Mouse (Mus musculus) megakaryocyte, embryonic 14.5 days (primary cell): ENCODE results near the gene Abhd4.

ENCODE experiments used
- FLI1 ChIP-seq: IDR thresholded peaks from 2 replicates; pipeline ENCODE4 v1.6.1; 2012; ENCODE audit warnings: low read length, inconsistent platforms, mixed read lengths
- GATA1 ChIP-seq: IDR thresholded peaks from 3 replicates; pipeline ENCODE4 v1.6.1; 2012; ENCODE audit warnings: mixed read lengths, low read length, inconsistent platforms, borderline replicate concordance

DNA sequence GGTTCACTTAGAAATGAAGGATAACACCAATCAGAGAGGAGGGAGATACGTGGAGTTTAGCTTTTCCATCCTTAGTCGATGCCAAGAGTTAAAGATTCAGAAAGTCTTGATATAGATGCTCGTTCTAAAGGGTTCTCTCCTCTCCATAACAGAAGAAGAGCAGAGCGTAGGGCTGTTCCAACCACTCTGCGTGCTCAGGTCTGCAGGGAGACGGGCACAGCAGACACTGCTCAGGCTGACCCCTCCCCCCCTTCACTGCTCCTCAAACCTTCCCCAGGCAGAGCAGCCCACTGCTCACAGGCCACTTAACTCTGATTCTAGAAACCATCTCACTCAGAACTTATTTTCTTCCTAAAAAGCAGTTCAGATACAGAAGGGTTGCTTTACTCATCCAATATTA, 45.2 kb upstream of the Abhd4 start:
- TF ChIP-seq GATA1 = no peak
- TF ChIP-seq FLI1 = no peak
